Mouse (Mus musculus): ENCODE measurements around the gene Sart3.
A peak's percentile ranks its signal among the peaks of the same experiment; 100 is the strongest.

Sart3 gene

DNA sequence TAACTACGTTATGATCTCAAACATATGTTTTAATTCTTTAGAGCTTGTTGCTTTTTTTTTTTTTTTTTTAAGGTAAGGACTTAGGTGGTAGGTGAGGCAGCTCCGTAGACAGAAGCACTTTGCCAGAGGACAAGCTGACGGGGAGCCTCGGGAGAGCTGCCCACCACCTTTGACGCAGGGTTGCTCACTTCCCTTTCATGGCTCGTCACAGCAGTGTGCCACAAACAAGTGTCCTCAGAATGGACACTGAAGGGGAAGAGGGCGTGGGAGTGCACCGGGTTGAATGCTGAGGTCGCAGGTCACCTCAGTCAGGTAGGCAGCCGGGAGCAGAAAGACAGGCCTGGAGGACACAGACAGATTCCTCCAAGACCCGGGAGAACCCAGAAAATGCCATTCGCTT, 46.9 kb downstream of the Sart3 start:
- DNase-seq (ENCODE audit: low spot score in 2 of 2) = no peak

DNA sequence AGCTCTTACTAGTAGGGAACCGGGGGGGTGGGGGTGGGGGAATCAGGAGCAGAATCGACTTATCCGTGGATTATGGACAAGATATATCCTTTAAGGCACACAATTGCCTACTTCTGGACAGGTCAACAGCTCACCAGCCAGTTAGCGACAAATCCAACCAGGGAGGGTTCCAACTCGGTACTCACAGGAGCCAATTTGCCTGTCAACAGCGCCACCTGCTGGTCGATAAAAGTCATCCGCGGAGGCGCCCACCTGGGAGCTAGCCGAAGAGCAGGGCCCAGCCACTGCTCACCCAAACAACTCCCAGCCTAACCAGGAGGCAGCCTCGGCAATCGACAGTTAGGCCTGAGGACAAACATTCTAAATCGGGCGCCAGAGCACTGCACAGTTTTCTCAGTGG, 47.9 kb downstream of the Sart3 start, which contains the start of gene 1700069L16Rik:
TSS of gene 1700069L16Rik (minus strand) at position 327 of the 400 bp plus-strand sequence.
- peak; percentile 58 to 83 for DNase-seq (ENCODE audit: low spot score in 2 of 2)

DNA sequence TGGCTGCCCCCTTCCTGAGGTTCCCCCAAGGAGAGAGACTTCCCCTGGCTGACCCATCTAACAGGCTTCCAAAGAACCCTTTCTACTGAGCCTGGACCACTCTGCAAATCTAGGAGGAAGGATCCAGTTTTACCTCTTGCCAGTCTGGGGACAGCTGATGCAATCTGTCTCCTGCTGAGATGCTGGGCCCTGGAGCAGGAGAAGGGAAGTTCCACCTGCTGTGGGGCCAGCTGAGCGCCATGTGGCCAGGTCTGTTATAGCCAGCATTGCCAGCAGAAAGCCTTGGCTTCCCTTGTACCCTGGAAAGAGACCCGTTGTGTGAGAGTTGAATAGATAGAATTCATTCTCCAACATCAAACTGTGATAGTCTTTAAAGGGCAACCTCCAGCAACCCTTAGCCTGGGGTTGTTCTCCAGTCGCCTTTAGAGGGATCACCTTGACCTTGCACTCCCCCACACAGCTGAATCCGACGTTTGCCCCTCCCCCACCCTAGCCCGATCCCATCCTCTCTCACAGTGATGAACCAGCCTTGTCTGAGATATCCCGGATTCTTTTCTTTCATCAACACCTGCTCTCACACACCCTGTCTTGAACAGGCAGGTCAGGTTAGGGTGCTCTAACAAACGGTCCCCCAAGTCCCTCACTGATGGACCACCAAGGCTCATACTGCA, 48.6 kb downstream of the Sart3 start:
- DNase-seq (ENCODE audit: low spot score in 2 of 2) = no peak

DNA sequence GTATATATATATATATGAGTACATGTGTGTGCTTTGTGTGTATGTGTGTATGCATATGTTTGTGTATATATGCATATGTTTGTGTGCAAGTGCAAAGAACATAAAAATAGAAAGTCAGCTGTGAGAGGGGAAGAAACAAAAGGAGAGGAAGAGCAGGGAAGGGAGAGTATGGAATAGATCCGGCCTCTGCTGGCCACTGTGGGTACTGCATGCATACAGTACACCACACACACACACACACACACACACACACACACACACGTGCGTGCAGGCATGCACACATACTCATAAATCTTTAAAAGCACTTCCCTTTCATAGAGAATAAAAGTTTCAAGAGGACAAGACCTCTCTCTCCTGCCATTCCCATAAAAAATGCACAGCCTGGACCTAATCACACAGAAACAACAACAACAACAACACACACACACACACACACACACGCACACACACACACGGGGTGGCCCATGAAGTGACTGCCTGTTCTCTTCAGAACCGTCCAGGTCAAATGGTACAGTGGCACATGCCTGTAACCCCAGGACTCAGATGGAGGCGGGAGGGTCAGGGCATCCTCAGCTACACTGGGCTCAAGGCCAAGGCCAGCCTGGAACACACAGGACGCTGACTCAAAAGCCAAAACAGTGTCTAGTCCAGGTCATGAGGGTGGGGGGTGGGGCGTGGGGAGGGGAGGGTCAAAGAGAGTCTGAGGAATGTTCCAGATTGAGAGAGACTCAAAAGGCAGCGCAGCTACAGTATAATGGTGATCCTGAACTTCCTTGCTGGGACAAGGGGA, 49.9 kb downstream of the Sart3 start:
- DNase-seq (ENCODE audit: low spot score in 2 of 2) = no peak

DNA sequence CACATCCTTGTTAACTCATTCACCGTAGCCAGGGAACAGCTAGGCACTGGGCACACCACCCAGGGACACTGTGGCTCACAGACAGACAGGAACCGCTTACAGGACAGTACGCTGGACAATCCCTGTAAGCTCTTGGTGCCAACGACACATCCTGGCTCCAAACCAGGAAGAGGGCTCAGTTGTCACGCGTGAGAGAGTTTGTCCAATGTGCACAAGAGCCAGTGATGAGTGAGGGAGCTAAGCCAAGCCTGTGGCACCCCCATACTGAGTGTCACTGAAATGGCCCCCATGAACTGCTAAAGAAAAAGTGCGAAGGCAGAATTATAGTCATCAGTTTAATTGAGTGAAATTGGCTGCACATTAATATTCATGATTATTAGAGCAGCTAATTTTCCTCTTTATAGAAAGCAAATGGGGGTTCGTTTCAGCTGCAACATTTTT, 53.1 kb downstream of the Sart3 start:
- no peak for DNase-seq (ENCODE audit: low spot score in 2 of 2)

DNA sequence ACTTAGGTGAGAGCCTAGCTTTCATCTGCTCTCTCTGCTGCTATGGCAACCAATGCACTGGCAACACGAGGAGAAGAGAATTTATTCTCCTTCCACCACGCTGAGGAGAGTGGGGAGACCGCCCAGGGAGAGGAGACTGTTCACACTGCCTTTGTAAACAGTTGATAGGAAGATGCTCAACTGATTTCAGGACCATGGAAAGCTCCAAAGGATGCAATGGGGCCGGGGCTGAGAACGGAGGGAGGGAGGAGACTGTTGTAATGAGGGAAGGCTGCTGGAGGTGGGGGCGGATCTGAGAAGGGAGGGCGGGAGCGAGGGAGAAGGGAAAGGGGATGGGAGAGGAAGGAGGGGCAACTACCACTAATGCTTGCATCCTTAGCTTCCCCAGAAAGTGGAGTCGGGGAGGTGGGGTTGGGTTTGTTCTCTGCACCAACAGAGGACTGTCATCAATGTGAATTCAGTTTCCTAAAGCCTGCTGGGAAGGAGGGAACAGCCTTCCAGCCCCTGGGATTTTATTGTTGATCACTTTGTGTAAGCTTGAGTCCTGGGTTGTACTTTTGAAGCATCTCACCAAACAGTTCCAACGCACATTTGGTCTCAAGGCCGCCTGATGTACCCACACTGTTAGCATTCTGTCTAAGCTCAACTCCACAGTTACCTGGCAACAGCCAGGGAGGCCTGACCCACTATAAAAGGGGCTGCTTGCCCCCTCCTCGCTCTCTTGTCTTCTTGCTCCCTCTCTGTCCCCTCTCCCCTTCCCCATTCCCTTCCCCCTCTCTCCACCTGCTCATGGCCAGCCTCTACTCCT, 55.5 kb downstream of the Sart3 start:
- DNase-seq (ENCODE audit: low spot score in 2 of 2) = no peak

DNA sequence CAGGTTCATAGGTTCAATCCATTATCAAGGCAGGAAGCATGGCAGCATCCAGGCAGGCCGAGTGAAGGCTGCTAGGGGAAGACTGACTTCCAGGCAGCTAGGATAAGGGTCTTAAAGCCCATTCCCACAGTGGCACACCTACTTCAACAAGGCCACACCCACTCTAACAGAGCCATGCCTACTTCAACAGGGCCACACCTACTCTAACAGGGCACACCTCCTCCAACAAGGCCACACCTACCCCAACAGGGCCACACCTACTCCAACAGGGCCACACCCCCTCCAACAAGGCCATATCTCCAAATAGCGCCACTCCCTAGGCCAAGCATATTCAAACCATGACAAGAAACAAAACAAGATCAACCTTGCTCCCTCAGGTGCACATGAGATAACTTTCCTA, 59.4 kb downstream of the Sart3 start:
- no peak for DNase-seq (ENCODE audit: low spot score in 2 of 2)

DNA sequence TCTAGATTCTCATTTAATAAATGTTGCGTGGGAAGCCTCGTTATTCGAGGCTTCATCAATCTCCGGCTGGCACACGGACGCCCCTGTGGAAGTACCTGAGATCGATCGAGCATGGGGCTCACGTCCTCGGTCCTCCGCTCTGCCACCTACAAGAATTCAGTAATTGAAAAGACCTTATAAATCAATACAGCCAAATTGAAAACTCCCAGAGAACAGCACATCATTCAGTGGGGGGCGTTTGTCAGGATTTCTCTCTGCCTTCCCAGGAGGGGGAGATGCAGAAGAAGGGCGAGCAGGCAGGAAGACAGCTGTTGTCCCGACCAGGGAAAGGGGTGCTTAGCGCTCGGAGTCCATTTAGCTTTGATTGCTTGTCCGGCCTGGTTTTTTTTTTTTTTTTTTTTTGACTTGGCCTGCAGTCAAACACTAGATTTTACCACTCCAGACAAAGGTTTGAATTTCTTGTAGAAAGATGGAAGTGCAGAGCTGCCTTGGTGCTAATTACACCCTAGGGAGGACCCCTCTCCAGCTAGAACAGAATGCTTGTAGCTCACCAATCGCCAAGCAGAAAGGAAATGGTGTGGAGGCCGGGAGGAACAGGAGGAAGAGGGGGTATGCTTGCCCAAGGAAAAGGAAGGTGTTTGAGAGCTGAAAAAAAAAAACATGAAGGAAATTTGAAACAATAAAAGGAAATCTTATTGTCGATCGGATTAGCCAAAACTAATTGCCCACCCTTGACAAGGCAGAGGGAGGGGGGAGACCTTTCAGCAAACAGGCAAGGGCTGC, 68.3 kb downstream of the Sart3 start:
- DNase-seq (ENCODE audit: low spot score in 2 of 2) = no peak

DNA sequence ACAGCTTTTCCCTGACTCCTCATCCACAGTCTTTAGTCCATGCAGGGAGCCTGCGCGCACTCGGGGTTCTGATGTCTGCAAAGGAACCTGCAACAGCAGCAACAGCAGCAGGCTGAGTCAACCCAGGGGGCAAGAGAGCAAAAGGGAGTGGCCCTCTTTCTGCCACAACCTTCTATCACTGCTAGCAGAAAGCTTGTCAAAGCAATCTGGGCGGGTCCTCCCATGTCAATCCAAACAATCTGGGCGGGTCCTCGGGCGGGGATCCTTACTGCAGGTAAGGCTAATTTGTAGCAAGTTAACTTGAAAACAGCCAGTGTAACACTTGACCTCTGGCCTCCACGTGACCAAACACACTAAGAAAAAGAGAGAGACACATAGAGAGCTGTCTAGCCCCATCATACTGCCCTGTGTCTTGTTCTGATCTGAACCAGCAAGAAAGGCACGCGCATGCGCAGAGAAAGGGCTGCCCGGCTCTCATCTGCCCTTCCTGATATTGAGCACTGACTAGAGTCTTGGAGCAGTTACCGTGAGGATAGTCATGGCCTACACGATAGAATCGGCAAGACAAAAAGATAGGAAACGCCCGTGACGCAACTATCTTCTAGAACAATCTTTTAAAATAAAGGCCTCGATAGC, 71.8 kb downstream of the Sart3 start:
- no peak for DNase-seq (ENCODE audit: low spot score in 2 of 2)

DNA sequence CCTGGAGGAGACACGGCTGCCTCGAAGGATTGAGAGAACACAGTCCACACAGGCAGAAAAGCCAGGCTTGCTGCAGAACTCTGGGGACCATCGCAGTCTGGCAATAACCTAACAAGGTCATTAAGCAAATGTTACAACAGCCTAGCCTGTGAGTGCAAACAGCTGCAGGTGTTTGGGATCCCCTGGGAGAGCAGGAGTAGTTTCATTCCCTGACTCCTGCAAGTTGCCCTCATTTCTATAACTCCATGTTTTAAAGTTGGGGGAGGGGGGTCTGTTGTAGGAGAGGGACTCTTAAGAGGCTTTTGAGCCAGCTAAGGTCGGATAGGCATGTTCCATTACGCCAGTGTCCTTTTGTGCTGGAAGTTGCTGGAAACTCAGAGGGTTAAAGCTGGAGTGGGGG, 77.9 kb downstream of the Sart3 start:
- DNase-seq (ENCODE audit: low spot score in 2 of 2) = no peak

DNA sequence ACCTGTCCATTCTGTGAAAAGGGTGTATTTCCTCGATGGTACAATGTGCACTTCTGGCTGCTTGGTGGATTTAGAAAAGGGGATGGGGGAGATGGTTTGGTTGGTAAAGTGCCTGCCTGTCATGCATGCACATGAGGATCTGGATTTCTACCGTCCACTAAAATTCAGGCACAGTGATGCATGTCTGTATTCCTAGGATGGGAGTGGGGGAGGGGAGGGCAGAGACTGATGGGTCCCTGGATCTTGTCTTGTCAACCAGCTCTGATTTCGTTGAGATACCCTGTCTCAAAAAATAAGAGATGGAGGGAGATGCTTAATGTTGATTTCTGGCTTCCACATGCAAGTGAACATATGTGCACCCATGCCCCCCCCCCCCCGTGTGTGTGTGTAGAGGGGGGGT, 78.3 kb downstream of the Sart3 start:
- DNase-seq (ENCODE audit: low spot score in 2 of 2) = no peak

DNA sequence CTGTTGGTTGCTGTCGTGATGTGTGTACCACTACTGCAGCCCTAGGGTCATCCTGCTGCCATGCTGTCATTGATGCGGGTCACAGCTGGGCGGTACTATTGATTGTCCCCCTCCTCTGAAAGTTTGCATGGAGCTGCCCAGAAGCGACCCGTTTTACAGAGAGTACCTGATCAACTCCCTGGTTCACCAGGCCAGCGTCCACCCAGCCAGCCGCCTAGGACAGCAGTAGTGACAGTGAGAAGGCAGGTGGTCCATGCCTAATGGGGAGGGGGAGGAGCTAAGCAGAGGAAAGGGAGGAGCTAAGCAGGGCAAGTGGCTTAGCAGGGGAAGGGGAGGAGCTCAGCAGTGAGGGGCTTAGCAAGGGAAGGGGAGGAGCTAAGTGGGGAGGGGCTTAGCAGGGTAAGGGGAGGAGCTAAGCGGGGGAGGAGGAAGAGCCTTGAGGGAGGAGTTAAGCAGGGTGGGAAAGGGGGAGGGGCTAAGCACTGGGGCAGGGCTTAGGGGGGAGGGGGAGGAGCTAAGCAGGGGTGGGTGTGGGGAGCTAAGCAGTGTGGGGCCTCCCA, 79.0 kb downstream of the Sart3 start:
- no peak for DNase-seq (ENCODE audit: low spot score in 2 of 2)
